Mouse (Mus musculus) E14TG2a.4 (cell line): ENCODE measurements around the gene Grb2.

Experiments used
- CTCF ChIP-seq: conservative IDR thresholded peaks from 2 replicates; pipeline ENCODE4 v1.5.1; 2014; ENCODE audit warnings: low read length
- NANOG ChIP-seq: IDR thresholded peaks from 2 replicates; pipeline ENCODE4 v1.6.1; 2014; ENCODE audit warnings: borderline replicate concordance, low read length, mixed read lengths

- TF ChIP-seq CTCF (no peak), NANOG (no peak)
Observed at GRCm38 (mm10) chr11:115658521-115658920, 49.9 kb downstream of the Grb2 start.
